Mouse (Mus musculus): ENCODE measurements around the gene Nlgn2. TPM values are rescaled to one million over a fixed set of nuclear protein-coding genes. Genes with fewer than 3 reads are reported as not detected.

Gene Nlgn2
- 4.7 and 5.2 TPM in 2 replicates for polyA plus RNA-seq (2016; fragmentation: Nextera tagmentation; extraction: Ambion mirVana)

DNA sequence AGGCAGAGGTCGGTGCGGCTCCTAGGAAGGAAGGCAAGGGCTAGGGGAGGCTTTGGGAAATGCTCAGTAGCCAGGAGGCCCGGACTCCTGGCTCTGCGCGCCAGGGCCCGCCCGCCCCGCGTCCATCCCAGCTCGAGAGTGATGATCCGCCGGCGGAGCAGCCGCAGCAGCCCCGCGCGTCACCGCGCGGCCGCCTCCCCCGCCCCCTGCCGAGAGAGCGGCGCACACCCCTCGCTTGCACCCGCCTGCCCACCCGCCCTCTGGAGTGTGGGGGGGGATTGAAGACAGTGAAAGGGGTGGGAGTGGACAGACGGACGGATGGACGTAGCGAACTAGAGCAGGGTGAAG, at the start of gene Nlgn2:
Gene Nlgn2, minus strand, starts transcription at position 181 of the 348 bp plus-strand sequence.
- H3K27me3 ChIP-seq (ENCODE audit: poor library complexity, severe bottlenecking), result peaks cover 44% of the 10 kb centered on the region
- H3K4me3 ChIP-seq, result peak within 1 kb of the TSS; percentile 75
- peak within 1 kb of the TSS; percentile 87 for H3K27ac ChIP-seq
- peaks cover 62% of the 10 kb centered on the region for H3K4me1 ChIP-seq
- DNase-seq (ENCODE audit: extremely low spot score, low spot score), result no peak
- WGBS, result under 1% methylated on average over 32 of the region's 32 CpGs
- no peaks in the 10 kb centered on the region for H3K9me3 ChIP-seq
- H3K36me3 ChIP-seq (replicated peaks), result peaks cover 15% of the 10 kb centered on the region

DNA sequence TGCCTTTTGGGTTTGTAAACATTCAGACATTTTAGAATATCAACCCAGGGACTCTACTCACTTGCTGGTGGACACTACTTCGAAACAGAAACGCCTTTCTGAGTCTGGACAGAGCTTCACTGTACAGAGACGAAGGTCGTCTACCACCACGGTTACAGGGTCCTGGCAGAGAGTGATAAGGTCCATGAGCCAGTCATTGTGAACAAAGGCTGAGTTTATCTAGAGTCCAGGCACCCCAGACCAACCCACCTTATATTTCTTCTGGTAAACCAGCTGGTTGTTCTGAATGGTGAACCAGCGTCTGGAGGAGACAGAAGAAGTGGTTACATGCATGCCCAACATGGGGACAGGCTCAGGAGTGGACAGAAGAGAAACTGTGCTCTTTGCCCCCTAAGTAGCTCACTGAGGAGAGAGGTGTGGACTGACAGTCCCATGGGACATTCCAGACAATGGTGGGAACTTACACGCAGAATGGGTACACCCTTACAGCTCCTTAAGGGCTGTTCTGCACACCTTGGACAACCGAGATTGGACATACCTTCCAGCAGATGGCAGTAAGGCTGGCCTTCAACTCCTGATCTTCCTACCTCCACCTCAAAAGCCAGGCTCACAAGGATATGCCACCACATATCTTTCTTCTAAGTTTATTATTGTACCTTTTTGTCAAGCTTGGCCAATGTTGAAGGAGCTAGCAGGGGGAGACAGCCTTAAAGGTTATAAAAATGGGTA, 49.5 kb upstream of the Nlgn2 start:
- no peaks in the 10 kb centered on the region for H3K9me3 ChIP-seq
- 72% methylated on average over 8 of the region's 8 CpGs for WGBS
- no peak for DNase-seq (ENCODE audit: extremely low spot score, low spot score)
- H3K4me1 ChIP-seq, result peaks cover 11% of the 10 kb centered on the region; the same call in 1 of the 2 replicates
- H3K27me3 ChIP-seq (ENCODE audit: poor library complexity, severe bottlenecking), result peaks cover 11% of the 10 kb centered on the region
- 0 out of 2 replicates have a peak overlapping the region, but pooled peaks have one; percentile 0 for H3K27ac ChIP-seq
- no peaks in the 10 kb centered on the region for H3K36me3 ChIP-seq (replicated peaks)
- H3K4me3 ChIP-seq, result no peak overlapping the region

DNA sequence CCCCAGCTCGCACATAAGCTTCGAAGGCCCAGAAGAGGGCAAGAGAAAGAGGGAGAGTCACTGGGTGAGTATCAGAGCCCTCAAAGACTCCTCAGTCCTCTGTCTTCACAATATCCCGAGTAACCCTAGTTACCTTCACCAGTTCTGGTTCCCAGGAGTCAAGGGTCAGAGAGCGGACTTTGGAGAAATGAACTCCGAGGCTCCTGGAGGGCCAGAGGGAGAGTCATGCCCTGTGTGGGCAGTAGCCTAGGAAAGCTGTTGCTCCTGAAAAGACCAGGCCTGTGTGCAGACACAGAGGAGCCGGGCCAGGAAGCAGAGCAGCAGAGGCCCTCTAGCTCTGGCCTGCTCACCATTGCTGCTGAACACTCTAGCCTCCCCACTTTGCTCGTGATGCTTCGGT, 47.1 kb upstream of the Nlgn2 start:
- no peak for DNase-seq (ENCODE audit: extremely low spot score, low spot score)
- 91% methylated on average over 8 of the region's 8 CpGs for WGBS
- peak overlapping the region; percentile 12; the same call in 1 of the 2 replicates for H3K27ac ChIP-seq
- peaks cover 31% of the 10 kb centered on the region for H3K4me1 ChIP-seq
- H3K4me3 ChIP-seq, result no peak overlapping the region
- no peaks in the 10 kb centered on the region for H3K36me3 ChIP-seq (replicated peaks)
- H3K27me3 ChIP-seq (ENCODE audit: poor library complexity, severe bottlenecking), result peaks cover 23% of the 10 kb centered on the region
- no peaks in the 10 kb centered on the region for H3K9me3 ChIP-seq

DNA sequence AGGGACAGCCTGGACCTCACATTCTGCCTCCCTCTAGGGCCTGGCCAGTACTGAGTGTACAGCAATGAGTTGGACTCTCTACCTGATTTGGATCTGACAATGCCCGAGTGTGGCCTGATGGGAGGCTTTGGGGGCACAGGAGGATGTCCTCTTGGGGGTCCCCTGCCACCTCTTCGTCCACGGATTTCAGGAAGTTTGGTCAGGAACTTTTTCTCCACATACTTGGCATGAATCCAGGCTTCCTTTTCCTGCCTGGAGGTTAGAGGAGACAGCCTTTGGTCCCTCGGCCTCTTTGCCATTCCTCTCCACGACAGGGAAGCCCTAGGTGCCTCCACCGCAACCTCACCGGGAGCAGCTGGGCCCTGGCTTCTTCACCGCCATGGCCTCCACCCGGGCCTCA, 46.7 kb upstream of the Nlgn2 start:
- H3K36me3 ChIP-seq (replicated peaks), result no peaks in the 10 kb centered on the region
- peaks cover 28% of the 10 kb centered on the region for H3K27me3 ChIP-seq (ENCODE audit: poor library complexity, severe bottlenecking)
- H3K27ac ChIP-seq, result peak overlapping the region; percentile 41; the same call in 1 of the 2 replicates
- H3K4me3 ChIP-seq, result no peak overlapping the region
- no peaks in the 10 kb centered on the region for H3K9me3 ChIP-seq
- H3K4me1 ChIP-seq, result peaks cover 35% of the 10 kb centered on the region
- no peak for DNase-seq (ENCODE audit: extremely low spot score, low spot score)
- 89% methylated on average over 9 of the region's 9 CpGs for WGBS

DNA sequence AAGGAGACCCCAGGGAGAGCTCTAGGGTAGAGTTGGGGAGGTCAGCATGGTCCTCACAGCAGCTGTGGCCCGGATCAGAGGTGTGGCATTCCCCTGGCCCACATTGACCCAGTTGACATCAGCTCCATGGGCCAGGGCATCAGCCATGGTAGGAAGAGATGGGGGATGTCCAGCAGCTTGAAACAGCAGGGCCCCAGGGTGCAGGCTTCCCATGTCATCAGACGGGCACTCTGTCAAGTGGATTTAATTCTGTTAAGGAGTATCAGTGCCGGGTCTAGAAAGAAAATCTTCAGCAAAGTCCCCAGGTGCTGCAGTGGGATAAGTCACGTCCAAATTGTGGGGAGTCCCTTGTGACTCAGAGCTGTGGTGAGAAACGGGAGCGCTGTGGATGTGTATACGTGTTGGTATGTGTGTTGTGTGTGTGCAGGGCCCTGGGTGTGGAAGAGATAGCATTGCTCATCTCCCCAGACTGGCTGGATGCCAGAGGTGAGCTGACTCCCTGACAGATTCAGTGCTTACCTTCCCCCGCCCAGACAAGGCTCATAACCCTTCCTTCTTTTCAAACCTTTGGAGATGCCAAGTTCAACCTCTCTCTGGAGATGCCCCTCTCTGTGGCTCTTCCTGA, 46.1 kb upstream of the Nlgn2 start:
- Histone ChIP-seq H3K4me1 (peaks cover 41% of the 10 kb centered on the region), H3K9me3 (no peaks in the 10 kb centered on the region), H3K27ac (no peak overlapping the region), H3K27me3 (ENCODE audit: poor library complexity, severe bottlenecking) (peaks cover 33% of the 10 kb centered on the region), H3K4me3 (no peak overlapping the region), H3K36me3 (replicated peaks) (no peaks in the 10 kb centered on the region)
- no peak for DNase-seq (ENCODE audit: extremely low spot score, low spot score)
- 88% methylated on average over 8 of the region's 8 CpGs for WGBS

DNA sequence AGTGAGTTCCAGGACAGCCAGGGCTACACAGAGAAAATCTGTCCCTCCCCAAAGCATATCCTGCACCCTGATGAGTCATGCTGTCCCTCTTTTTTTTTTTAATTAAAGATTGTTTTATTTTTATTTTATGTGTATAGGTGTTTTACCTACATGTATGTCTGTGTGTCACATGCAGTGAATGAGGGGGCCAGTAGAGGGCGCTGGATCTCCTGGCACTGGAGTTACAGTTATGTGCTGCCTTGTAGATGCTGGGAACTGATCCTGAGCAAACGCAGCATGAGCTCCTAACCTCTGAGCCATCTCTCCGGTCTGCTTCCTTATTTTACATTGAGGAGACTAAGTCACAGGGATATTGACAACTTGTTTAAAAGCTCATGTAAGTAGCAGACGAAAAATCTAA, 45.5 kb upstream of the Nlgn2 start:
- no peaks in the 10 kb centered on the region for H3K9me3 ChIP-seq
- H3K27me3 ChIP-seq (ENCODE audit: poor library complexity, severe bottlenecking), result peaks cover 34% of the 10 kb centered on the region
- H3K4me3 ChIP-seq, result no peak overlapping the region
- 61% methylated on average over 4 of the region's 4 CpGs for WGBS
- peaks cover 47% of the 10 kb centered on the region for H3K4me1 ChIP-seq
- no peaks in the 10 kb centered on the region for H3K36me3 ChIP-seq (replicated peaks)
- no peak for DNase-seq (ENCODE audit: extremely low spot score, low spot score)
- H3K27ac ChIP-seq, result no peak overlapping the region

DNA sequence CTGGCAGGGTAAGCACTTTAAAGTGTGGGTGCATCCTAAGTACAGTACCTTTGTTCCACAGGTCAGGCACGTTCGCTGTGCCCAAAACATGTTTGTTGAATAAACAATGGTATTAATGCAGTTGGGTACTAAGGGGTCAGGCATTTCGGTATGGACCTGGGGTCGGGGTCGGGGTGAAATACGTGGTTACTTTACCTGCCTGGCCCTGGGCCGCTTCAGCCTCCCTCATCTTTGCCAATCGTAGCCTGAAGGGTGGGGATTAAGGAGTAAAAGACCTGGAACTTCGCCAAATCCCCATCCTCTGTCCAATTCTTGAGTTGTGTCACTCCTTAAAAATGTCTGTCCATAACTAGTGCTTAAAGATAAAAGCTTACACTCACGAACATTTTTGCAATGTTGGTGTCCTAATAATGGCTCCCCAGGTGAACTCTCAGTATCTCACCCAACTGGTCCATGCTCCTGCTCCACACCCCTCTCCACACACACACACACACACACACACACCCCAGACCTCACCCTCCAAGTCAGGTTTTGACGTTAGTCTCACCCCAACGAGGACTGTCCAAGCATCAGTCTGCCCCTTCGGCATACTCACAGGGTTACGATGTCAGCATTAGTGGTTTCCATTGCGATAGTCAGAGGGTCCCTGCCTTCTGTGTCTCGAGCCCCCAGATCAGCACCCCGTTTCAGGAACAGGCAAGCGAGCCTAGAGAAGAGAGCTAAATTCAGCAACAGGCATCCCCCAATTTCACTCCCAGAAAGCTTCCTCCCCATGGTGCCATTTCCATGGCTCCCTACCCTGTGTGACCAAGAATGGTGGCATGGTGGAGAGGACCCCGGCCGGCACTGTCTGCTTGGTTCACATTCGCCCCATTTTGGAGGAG, 44.4 kb upstream of the Nlgn2 start:
- Histone ChIP-seq H3K9me3 (no peaks in the 10 kb centered on the region), H3K4me1 (peaks cover 57% of the 10 kb centered on the region), H3K36me3 (replicated peaks) (no peaks in the 10 kb centered on the region), H3K27ac (peak overlapping the region; percentile 84), H3K4me3 (peak overlapping the region; percentile 58), H3K27me3 (ENCODE audit: poor library complexity, severe bottlenecking) (peaks cover 34% of the 10 kb centered on the region)
- no peak for DNase-seq (ENCODE audit: extremely low spot score, low spot score)
- 58% methylated on average over 21 of the region's 21 CpGs for WGBS

DNA sequence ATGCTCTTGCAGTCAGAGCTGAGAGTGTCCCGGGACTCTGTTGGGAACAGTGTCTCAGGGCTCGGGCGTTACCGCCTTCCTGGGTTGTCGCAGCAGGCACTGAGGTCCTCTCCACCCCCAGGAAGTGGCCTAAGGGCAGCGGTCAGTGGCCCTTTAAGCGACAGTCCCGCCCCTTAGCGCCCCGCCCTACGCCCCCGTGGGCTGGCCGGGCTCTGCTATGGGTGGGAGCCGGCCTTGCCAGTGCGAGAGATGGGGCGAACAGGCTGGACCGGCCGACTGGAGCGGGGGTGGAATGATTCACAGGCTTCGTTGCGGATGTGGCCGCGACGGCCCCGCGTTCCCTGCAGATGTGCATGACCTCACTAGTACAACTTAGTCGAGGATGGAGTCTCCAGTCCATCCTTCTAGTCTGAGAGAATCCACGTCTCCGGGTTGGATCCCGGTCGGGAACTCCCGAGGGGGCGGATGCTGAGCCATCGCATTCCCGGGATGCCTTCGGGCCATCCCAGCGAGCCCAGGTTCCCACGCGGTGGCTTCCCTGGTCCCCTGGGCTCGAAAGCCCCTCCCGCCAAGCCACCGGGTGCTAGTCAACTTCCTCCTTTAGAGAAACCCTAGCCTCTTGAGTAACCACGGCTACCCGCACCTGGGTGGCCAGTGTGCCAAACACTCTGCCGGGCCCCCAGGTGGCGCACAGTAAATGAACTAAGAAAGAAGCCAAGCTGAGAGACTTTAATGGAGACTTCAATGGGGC, 43.4 kb upstream of the Nlgn2 start, which contains the start of gene Kctd11:
Gene Kctd11, minus strand, starts transcription at position 554 of the 751 bp plus-strand sequence.
- peak; percentile 85 for DNase-seq (ENCODE audit: extremely low spot score, low spot score)
- Histone ChIP-seq H3K4me1 (peaks cover 67% of the 10 kb centered on the region), H3K9me3 (no peaks in the 10 kb centered on the region), H3K27me3 (ENCODE audit: poor library complexity, severe bottlenecking) (peaks cover 34% of the 10 kb centered on the region), H3K27ac (peak within 1 kb of the TSS; percentile 84), H3K36me3 (replicated peaks) (no peaks in the 10 kb centered on the region), H3K4me3 (peak within 1 kb of the TSS; percentile 58)
- WGBS, result under 1% methylated on average over 46 of the region's 46 CpGs

DNA sequence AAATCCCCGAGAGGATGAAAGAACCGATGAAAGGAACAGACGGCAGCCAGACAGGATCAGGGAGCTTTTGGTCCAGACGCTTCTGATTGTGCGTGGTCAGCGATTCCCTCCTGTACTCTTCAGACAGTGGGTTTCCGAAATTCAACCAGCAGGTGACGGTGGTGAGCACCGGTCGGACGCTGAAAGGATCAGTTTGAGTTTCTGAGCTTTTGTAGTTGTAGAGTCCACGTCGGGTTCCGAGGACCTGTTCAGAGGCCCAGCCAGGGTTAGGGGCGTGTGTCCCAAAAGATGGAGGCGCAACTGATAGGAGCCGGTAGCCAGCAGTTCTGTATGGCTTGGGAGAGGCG, 42.9 kb upstream of the Nlgn2 start:
- WGBS, result under 1% methylated on average over 18 of the region's 18 CpGs
- DNase-seq (ENCODE audit: extremely low spot score, low spot score), result no peak

DNA sequence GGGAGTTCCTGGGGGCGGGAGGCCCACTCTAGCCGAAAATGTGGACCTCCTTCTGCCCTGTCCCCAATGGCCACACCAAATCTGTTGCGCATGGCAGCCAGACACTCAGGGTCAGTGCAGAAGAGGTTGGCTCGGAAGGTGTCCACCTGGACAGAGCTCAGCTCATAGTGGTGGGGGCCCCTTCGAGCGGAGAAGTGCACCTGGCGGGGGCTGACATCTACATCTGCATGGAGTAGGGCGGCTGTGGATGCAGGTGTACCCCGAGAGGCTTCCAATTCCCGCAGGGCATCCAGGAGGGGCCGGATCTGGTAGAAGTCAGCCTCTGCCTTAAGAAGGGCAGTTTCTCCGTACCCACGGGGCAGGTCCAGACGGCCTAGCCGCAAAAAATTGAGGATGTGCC, 42.1 kb upstream of the Nlgn2 start:
- peaks cover 66% of the 10 kb centered on the region for H3K4me1 ChIP-seq
- peaks cover 30% of the 10 kb centered on the region for H3K27me3 ChIP-seq (ENCODE audit: poor library complexity, severe bottlenecking)
- no peaks in the 10 kb centered on the region for H3K9me3 ChIP-seq
- peak overlapping the region; percentile 84 for H3K27ac ChIP-seq
- peak overlapping the region; percentile 58 for H3K4me3 ChIP-seq
- no peaks in the 10 kb centered on the region for H3K36me3 ChIP-seq (replicated peaks)
- 61% methylated on average over 15 of the region's 15 CpGs for WGBS
- DNase-seq (ENCODE audit: extremely low spot score, low spot score), result no peak

More for the DNA sequence above, 42.9 kb upstream of the Nlgn2 start:
- no peaks in the 10 kb centered on the region for H3K36me3 ChIP-seq (replicated peaks)
- peak overlapping the region; percentile 84 for H3K27ac ChIP-seq
- H3K4me1 ChIP-seq, result peaks cover 69% of the 10 kb centered on the region
- peak overlapping the region; percentile 58 for H3K4me3 ChIP-seq
- H3K27me3 ChIP-seq (ENCODE audit: poor library complexity, severe bottlenecking), result peaks cover 33% of the 10 kb centered on the region
- no peaks in the 10 kb centered on the region for H3K9me3 ChIP-seq

DNA sequence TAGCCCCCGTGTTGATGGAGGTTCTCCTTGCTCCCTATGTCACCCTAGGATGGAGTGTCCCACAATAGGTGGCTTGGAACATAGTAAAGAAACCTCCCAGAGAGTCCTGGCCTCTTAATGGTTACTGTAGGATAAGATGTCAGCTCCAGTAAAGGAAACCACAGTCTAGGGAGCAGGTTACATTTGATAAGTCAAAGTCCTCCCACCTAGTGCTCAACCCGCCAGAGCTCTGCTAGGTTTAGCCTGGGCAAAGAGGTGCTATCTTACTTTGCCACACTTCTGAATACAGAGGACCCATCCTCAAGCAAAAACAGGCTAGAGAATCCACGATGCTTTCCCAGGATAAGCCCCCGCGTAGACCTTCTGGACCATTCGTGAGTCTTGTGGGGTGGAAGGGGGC, 41.4 kb upstream of the Nlgn2 start:
- Histone ChIP-seq H3K27me3 (ENCODE audit: poor library complexity, severe bottlenecking) (peaks cover 30% of the 10 kb centered on the region), H3K9me3 (no peaks in the 10 kb centered on the region), H3K4me3 (peak overlapping the region; percentile 58; the same call in 1 of the 2 replicates), H3K27ac (no peak overlapping the region), H3K36me3 (replicated peaks) (no peaks in the 10 kb centered on the region), H3K4me1 (peaks cover 66% of the 10 kb centered on the region)
- DNase-seq (ENCODE audit: extremely low spot score, low spot score), result no peak
- 91% methylated on average over 6 of the region's 6 CpGs for WGBS

DNA sequence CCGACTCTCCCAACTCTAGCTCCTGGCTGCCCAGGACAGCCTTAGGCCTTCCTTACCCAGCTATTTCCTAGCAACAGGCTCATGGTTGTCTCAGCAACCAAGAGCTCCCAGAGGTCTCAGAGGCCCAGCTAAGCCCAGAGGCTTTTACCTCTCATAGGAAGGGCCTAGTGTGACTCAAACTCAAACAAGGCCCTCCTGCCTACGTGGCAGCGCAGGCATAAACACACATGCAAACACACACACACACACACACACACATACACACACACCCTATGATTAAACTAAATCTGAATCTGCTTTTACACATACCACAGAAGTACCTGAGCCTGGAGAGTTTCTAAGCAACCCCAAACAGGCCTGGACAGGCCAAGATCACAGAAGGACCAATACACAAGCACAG, 40.8 kb upstream of the Nlgn2 start:
- Histone ChIP-seq H3K27me3 (ENCODE audit: poor library complexity, severe bottlenecking) (peaks cover 30% of the 10 kb centered on the region), H3K9me3 (no peaks in the 10 kb centered on the region), H3K27ac (no peak overlapping the region), H3K4me3 (no peak overlapping the region), H3K36me3 (replicated peaks) (no peaks in the 10 kb centered on the region), H3K4me1 (peaks cover 66% of the 10 kb centered on the region)
- DNase-seq (ENCODE audit: extremely low spot score, low spot score), result no peak
- WGBS, result 83% methylated on average over 3 of the region's 3 CpGs
